Mouse (Mus musculus): ENCODE measurements at regions not wholly inside any gene's neighbourhood (a gene's known extent, or its start where the extent isn't known, plus 50 kb on each side); places are given as distances from the start of the nearest gene placed in this dataset.

DNA sequence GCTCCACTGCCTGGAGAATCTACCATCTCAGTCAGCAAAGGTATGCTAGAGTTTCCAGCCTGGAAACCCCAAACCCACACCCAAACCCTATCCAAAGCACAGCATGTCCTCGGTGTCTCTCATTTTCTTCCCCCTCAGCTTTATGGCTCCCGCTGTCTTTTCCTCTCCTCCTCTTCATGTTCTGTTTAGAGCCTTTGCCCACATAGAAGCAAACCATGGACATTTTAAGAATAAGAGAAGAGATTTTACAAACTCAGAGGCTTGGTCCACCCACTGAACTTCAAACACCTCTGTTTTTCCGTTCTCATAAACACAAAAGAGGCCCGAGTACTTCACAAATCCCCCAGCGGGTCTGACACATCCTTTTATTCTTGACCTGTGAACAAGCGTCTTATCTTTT is 154.9 kb upstream of the Zc3h12c start:
- in situ Hi-C loops (cut with MboI, MseI), result no loop called here

DNA sequence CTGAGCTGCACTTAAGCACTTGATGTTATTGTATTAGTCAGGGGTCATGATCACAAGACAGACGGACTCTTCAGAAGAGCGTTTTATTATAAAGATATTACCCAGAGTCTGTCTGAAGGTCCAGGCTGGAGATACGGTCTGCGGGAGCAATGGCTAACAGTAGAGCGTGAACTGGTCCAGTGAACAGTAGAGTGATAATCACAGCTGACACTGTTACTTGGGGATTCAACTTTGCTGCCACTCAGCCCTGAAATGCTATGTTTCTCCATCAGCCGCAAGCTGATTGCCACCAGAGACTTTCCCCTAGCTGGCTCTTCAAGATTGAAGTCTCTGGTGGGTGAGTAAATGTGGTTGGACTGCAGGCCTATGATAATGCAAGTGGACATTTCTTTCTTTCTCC is 133.1 kb upstream of the Zc3h12c start:
- in situ Hi-C loops (cut with MboI, MseI), result loop anchor here in 1 of 2 experiments (10.0 kb wide), 1 partner anchor 993 kb away; no protein-coding TSS in a partner anchor

DNA sequence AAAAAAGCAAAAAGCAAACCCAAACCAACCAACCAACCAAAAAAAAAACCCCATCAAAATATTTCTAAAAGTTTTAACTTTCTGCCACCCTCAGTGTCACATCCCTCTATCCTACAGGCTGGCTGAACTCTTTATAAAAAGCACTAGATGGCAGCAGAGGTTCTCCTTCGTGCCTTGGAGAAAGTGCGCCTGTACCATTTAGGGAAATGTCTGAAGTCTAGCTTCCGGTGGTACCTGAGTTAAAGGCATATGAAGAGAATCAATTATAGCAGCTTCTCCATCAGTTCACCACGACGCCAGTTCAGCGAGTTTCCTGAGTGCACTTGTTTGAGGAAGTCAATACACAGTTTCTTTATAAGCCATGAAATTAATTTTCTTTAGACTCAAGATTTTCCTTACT is 130.0 kb upstream of the Zc3h12c start:
- in situ Hi-C loops (cut with MboI, MseI), result loop anchor here (25.0 kb wide), 2 partner anchors 311 to 336 kb away; partner anchors contain the start of gene Fdx1 (in 1 of the 2)

DNA sequence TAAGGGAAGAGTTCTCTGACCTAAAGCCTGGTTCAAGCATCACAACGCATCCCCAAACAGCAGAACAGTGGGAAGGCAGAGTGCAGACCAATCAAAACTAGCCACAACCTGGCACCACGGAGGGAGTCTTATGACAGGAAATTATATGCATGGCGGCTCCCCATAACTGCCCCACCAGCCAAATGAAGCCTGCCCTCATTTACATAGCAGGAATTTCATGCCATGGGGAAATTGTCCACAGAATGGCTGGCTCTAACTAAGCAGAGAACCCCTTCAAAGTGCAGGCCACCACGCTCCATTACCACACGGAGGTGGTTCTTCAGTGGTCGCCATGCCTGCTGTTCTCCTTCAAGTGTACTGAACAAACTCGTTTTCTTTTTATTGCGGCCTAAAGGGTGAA is 126.3 kb upstream of the Zc3h12c start:
- in situ Hi-C loops (cut with MboI, MseI), result loop anchor here (5.0 to 25.0 kb wide), 3 partner anchors 68 to 332 kb away; partner anchors contain the start of gene Fdx1 (in 1 of the 2)

DNA sequence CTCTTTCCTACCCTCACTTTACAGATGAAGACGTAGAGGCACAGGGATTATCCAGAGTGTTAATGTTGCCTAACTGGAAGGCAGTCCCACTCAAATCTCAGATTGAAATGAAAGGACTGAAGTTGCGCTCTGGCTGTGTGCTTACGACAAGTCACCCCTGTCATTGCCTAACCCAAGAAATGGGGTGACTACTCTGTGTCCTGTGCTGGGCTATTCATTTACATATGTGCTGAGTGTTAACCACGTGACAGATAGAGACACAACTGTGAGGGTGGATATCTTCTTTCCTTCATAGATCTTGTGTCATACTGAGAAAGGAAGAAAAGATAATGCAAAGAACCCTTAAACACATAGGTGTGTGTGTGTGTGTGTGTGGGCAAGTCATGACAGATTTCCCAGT is 120.7 kb upstream of the Zc3h12c start:
- in situ Hi-C loops (cut with MboI, MseI), result loop anchor here (5.0 to 25.0 kb wide), 4 partner anchors 124 to 327 kb away; partner anchors contain the start of genes Fdx1 (in 1 of the 2) and Zc3h12c (in 1 of the 2)

DNA sequence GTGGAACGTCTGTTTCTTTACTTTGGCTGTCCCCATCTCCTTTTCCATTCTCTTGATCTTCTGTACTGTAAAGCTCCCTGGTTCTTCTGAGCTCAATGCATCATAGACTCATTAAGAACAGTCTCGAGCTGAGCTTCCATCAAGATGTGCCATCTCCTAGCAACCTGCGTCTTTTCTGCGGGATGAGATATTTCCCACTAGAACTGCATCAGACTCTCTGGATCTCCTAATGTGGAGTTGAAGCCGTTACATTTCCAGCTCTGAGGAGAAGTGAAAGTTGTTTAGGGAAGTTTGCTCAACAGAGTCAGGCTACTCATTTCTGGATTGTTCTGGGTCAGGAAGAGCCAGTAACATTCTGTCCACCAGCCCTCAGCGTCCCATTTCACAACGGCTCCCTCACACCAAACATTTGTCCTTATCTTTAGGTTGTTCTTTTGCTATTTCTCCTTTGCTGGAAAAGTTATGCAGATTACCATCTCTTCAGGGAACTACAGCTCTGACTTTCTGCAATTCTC is 119.4 kb upstream of the Zc3h12c start:
- in situ Hi-C loops (cut with MboI, MseI), result loop anchor here (5.0 to 25.0 kb wide), 4 partner anchors 123 to 326 kb away; partner anchors contain the start of genes Fdx1 (in 1 of the 2) and Zc3h12c (in 1 of the 2)

DNA sequence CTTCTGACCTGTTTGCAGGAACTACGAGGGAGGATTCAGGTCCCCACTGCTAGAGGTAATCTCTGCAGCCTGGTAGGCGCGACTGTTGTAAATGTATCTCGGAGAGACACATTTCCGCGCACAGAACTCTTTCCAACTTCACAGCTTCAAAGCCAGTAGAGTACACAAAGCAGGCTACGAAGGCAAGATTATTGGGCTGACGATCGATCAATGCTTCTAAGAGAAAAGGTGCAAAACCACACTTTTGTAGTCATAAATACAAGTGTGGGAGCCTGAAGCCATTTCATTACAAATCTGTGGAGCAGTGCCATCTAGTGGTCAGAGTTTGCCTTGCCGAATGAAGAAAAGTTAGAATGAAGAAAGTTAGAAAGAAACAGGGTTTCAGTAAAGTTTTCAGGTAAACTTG is 118.9 kb upstream of the Zc3h12c start:
- in situ Hi-C loops (cut with MboI, MseI), result loop anchor here (5.0 to 25.0 kb wide), 4 partner anchors 122 to 325 kb away; partner anchors contain the start of genes Fdx1 (in 1 of the 2) and Zc3h12c (in 1 of the 2)

DNA sequence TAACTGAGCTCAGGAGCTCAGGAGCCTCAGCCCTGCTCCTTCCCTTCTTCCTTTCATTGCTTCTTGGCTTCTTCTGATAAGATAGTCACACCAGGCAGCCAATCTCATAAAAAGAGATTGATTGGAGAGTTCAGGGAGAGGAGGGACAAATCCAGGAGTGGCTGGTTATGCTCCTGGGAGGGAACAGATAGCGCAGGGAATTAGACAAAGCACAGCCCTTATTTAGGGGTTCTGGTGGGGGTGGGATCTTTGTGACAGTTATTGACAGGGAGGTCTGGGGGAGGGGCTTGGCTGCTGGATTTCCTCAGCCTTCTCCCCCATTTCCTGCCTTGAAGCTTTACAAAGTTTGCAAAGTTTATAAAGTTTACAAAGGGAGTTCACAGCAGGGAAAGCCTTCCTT is 117.7 kb upstream of the Zc3h12c start:
- in situ Hi-C loops (cut with MboI, MseI), result loop anchor here (5.0 to 25.0 kb wide), 4 partner anchors 121 to 324 kb away; partner anchors contain the start of genes Fdx1 (in 1 of the 2) and Zc3h12c (in 1 of the 2)

DNA sequence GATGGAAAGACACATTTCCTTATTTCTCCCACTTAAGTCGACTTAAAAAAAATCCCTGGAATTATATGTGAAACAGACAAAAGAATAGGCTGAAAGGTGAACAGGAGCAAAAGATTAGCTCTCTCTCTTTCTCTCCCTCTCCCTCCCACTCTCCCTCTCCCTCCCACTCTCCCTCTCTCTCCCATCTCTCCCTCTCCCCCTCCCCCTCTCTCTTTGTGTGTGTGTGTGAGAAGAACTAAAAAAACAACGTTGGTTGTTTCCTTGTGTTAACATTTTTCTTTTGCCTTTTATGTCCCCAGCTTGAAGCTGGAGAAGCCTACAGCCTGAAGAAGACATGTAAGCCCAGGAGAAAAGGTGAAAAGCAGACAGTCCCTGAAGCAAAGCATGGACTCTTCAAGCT is 115.2 kb upstream of the Zc3h12c start:
- in situ Hi-C loops (cut with MboI, MseI), result loop anchor here (10.0 to 25.0 kb wide), 3 partner anchors 119 to 321 kb away; partner anchors contain the start of genes Fdx1 (in 1 of the 2) and Zc3h12c (in 1 of the 2)

DNA sequence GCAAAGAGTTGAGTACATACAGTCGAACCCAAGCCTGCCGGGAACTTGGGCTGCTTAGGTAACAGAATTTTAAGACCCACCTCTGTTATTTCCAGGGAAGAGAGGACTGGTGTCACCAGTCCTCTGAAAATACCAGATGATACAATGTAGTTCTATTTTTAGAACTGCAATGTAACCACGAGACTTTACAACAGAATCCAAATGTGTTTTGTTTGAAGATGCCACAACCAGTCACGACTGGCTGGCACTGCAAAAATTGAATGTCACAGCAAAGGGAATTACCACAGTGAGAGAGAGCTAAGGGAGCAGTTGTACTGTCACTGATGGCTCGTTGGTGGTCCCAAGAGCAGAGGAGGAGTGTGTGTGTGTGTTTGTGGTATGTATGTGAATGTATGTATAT is 112.6 kb upstream of the Zc3h12c start:
- in situ Hi-C loops (cut with MboI, MseI), result loop anchor here (10.0 to 25.0 kb wide), 3 partner anchors 116 to 319 kb away; partner anchors contain the start of genes Fdx1 (in 1 of the 2) and Zc3h12c (in 1 of the 2)

DNA sequence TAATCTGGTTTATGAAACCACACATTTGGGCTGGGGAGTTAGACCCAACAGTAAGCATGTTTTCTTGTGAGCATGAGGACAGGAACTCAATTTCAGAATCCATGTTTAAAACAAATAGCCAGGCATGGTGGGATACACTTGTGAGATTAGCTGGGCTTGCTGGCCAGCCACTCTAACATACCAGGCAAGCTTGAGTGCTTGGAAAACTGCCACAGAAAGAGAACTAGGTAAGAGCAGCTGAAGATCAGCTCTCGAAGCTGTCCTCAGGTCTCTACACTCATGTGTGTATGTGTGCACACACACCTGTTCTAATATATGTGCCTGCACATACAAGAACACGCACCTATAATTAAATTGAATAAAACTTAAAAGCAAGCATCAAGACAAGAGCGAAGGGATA is 112.2 kb upstream of the Zc3h12c start:
- in situ Hi-C loops (cut with MboI, MseI), result loop anchor here (10.0 to 25.0 kb wide), 3 partner anchors 116 to 318 kb away; partner anchors contain the start of genes Fdx1 (in 1 of the 2) and Zc3h12c (in 1 of the 2)

DNA sequence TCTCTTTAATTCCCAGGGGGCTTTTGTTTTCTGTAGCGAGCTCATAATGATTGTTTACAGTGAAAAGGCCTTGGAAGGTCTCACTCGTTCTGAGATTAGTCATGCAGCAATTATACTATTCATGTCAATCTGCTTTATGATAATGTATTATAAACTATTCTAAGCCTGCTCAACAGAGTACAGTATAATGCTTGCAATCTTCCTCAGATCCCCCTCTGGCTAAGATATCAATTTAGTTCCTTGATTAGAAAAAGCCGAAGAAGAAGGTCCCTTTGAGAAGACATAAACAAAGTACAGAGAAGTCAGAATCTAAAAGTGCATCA is 110.3 kb upstream of the Zc3h12c start:
- in situ Hi-C loops (cut with MboI, MseI), result loop anchor here (25.0 kb wide), 2 partner anchors 291 to 316 kb away; partner anchors contain the start of gene Fdx1 (in 1 of the 2)

DNA sequence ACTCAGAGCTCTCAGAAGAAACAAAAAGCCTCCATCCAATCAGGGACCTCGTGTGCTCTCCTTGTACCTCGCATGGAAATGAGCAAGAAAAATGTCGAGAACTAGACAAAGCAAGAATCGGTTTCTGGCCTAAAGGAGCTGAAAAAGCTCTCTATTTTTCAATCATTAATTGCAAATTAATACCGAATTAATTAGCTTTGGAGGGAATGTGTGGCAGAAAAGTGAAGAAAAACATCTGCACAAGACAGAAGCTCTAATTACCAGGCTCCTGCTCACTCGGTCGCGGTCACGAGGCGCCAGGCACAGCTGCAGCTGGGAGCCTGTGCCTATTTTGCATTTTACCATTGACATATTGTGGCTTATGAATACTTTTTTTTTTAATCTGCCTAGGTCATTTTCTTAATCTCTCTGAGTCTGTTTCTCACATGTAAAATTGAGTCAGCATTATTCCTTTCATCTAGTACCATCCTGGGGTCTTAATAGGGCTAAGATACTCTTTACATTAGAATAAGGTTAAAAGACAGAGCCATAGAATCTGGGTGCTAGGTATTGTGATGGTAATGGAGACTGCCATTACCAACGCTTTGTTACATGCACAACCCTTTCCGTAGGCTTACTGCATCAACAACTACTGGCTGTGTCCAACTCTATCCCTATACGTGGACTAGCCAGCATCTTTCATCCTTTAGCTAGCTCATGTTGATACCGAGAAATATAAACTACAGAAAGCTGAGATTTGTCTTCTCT is 109.8 kb upstream of the Zc3h12c start:
- in situ Hi-C loops (cut with MboI, MseI), result loop anchor here (25.0 kb wide), 2 partner anchors 291 to 316 kb away; partner anchors contain the start of gene Fdx1 (in 1 of the 2)

DNA sequence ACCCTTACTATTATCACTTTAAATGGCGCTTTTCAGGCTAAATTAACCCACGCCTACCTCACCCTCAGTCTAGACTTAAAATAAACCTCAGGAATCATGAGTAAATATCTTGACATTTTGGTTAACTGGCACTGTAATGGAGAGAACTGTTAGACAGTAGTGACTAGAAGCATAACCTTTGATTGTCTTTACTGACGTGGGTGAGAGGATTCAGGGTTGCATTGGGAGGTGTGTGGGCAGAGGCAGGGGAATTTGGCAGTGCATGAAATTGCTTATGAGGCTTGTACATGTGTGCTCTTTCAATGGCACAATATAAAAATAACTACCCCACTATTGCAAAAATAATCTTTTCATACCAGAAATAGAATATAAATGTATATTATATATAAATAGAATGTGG is 105.6 kb upstream of the Zc3h12c start:
- in situ Hi-C loops (cut with MboI, MseI), result no loop called here

DNA sequence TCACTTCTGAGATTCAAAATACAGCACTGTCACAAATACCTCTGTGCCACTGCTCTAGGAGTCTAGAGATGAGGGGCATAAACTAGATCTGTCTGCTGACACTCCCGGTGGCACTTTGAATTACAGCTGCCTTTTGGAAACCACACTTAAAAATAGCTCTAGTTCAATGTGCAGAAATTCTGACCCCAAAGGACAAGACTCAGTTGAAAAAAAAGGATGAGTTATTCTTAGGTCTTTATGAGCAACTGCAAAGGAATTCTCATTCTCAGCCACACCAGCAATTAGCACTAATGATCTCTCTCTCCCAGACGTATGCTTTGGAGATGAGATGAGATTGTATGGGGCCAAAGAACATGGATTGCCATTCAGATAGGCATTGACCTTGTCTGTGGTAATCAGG is 104.3 kb upstream of the Zc3h12c start:
- in situ Hi-C loops (cut with MboI, MseI), result no loop called here

DNA sequence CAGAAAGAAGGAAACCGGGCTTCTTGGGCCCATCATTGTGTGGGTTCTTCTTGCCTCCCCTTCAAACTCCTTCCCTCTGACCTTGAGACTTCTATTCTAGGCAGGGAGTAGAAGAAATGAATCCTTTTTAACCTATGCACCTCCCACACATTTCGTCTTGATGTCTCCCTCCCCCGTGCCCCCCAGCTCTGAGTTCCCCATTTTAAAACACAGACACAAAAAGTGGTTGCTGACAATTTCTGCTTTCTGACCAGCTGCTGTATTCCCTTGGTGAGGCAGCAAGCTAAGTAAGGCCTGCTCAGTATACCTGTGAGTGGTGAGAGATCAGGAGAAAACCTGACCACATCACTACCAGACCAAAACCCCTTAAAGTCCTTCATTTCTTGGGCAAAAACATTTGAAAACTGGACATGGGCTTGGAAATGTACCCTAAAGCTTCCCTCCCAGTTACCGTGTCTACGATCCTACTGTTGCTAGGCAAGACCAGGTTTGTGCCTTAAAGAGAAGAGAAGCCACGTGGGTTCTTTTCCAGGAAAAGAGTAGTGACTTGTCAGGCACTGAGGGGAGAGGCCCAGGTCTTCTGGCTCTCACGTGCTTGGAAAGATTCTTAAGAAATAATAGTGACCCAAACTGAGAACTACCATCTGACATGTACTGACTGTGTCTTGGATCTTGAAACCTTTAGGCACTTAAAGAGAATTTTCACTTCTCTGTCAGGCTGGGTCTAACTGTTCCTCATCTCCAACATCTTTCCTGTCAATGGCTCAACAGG is 103.2 kb upstream of the Zc3h12c start:
- in situ Hi-C loops (cut with MboI, MseI), result no loop called here

DNA sequence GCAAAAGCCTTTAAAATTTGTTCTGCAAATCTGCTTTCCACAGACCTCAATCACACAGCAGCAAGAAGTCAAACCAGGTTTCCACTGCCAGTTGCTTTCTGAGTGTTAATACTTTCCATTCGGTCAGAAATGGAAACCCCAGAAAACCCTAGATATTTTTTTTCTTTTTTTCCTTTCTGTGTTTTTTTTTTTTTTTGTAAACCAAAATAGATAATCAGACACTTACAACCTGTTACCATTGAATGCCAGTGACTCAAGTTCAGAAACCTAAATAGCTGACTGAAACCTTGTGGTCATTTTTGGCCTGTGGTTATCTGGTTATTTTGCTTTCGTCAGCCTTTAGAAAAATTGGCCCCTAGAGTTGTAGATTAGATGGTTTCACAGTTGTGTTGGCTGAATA is 93.2 kb upstream of the Zc3h12c start:
- in situ Hi-C loops (cut with MboI, MseI), result no loop called here

DNA sequence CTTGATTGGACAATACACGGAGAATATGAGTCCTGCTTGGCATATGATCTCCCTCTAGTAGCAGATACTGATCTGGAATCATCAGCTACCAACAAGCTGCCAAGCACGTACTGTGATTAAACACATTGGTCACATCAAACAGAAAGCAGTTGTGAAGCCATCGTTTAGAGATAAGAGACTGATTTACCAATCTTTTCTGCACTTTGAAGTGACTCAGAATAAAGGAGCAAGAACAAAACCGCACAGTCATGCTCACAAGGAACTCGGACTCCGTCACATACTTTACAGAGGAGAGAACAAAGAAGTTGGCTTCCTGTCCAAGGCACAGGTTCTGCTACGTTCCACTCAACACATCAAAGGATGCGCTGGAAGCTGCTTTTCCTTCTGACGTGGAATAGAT is 91.1 kb upstream of the Zc3h12c start:
- in situ Hi-C loops (cut with MboI, MseI), result loop anchor here in 1 of 2 experiments (10.0 kb wide), 1 partner anchor 1815 kb away; no protein-coding TSS in a partner anchor

DNA sequence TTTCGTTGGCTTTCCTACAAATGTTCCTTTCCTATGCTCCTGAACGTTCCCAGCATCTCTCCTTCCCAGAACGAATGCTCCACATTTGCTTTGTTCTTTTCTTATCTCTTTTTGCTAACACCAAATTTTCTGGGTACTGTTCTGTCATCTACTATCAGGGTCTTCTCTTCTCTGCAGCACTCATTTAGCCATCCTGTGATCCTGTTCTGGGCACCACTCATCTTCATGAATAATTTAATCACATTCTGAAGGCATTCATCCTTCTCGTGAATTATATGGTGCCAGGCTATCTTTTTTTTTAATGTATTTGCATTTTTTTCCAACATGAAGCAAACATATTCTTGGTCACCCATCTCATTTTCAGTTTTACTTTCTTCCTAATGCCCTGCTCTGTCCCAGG is 87.3 kb upstream of the Zc3h12c start:
- in situ Hi-C loops (cut with MboI, MseI), result loop anchor here in 1 of 2 experiments (10.0 kb wide), 1 partner anchor 1819 kb away; no protein-coding TSS in a partner anchor

DNA sequence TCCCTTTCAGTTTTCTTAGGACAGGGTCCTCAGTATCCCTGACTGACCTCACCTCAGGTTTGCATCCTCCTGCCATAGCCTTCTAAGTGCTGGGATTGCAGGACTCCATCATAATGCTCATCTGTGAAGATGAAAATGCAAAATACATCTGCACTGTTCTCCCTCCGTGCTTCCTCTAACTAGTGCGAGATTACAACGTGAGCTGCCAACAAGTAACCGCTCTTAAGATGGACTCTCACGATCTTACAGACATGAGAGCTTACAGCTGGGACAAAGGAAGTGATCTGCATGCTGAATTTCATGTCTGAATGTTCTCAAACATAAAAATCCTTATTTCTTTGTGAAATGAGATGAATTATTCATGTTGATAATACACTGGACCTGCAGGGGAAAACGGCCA is 86.1 kb upstream of the Zc3h12c start:
- in situ Hi-C loops (cut with MboI, MseI), result loop anchor here in 1 of 2 experiments (10.0 kb wide), 1 partner anchor 1820 kb away; no protein-coding TSS in a partner anchor

DNA sequence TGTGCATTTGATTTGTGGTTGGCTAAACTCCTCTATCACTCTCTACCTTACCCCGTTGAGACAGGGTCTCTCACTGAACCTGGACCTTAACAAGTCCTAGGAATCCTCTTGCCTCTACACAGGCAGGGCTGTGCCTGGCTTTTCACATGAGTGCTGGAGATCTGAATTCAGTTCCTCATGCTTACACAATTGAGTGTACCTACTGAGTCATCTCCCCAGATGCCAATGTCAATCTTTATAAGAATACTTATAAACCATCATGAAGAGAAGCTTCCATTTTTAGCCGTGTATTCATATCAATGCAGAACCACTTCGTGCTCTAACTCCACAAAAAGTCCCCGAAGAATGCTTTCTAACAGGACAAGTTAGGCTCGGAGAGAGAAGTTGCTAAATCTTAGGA is 83.1 kb upstream of the Zc3h12c start:
- in situ Hi-C loops (cut with MboI, MseI), result loop anchor here in 1 of 2 experiments (10.0 kb wide), 1 partner anchor 1823 kb away; no protein-coding TSS in a partner anchor

Measured in T-helper 17 cell (primary cell).